Mouse (Mus musculus) T-cell, adult 66 days (primary cell): Measurements from ENCODE around the gene Poll. TPM values are rescaled to one million over a fixed set of nuclear protein-coding genes. Genes with fewer than 3 reads are reported as not detected.

Experiments
- total RNA-seq, 2 experiments: library from RNA; stranded (reverse); gene quantifications; 3 replicates in 1 of 2; 4 replicates in 1 of 2; pipeline ENCODE4 v1.2.4; 2023

Gene Poll
- total RNA-seq: 10 to 100 TPM in 1 of 2 experiments, 1 to 10 TPM in 1; 9.6 to 10.9 TPM

GRCm38 (mm10) chr19:45560153-45560890 lies at the start of gene Poll, which contains the start of gene Gm17018:
Gene Poll (minus strand): TSS chr19:45560531.
Gene Gm17018 (plus strand): TSS chr19:45560615.

Other genes starting within 250 kb of the Poll start
- gene Btrc, start 196.8 kb downstream of the Poll start, total RNA-seq: 10 to 100 TPM; 17.6 to 21.9 TPM
- gene Gm17018, start 84 bp upstream of the Poll start, total RNA-seq: 10 to 100 TPM; 36.5 to 43.1 TPM
- 10 to 100 TPM; 68.8 to 69.6 TPM for gene Fbxw4, start 99.8 kb upstream of the Poll start, total RNA-seq
- gene Fgf8, start 182.4 kb upstream of the Poll start, total RNA-seq: not detected
- gene Npm3, start 189.1 kb upstream of the Poll start, total RNA-seq: 10 to 100 TPM; 70.2 to 74.0 TPM
- gene Mgea5, start 223.3 kb upstream of the Poll start, total RNA-seq: 100 to 1,000 TPM; 273 to 314 TPM